Mouse (Mus musculus) T-cell, adult 66 days (primary cell): Measurements from ENCODE around the gene Phf6. TPM values are rescaled to one million over a fixed set of nuclear protein-coding genes. Genes with fewer than 3 reads are reported as not detected.

Experiments
- total RNA-seq, 2 experiments: library from RNA; stranded (reverse); gene quantifications; 3 replicates in 1 of 2; 4 replicates in 1 of 2; pipeline ENCODE4 v1.2.4; 2023

The Phf6 gene
- total RNA-seq, result 10 to 100 TPM; 30.0 to 33.6 TPM

GRCm38 (mm10) chrX:52911587-52912371 is at the start of gene Phf6:
TSS of gene Phf6 (plus strand) at chrX:52912266.

GRCm38 (mm10) chrX:52987905-52988783 is 76.1 kb downstream of the Phf6 start, which contains the start of gene Hprt:
TSS of gene Hprt (plus strand) at chrX:52988137.

Other genes with a start within 250 kb of the Phf6 start
- not detected for gene Ccdc160, start 121.1 kb upstream of the Phf6 start, total RNA-seq
- gene Hprt, start 75.9 kb downstream of the Phf6 start, total RNA-seq, result 10 to 100 TPM; 56.5 to 67.7 TPM